Mouse (Mus musculus): Measurements from ENCODE around the gene Camp. TPM values are rescaled to one million over a fixed set of nuclear protein-coding genes. Genes with fewer than 3 reads are reported as not detected.
"Not testable (repeated sequence)": the region's sequence is repeated elsewhere in the genome, so short reads cannot be mapped to it uniquely, and the experiment has no call there.

Camp gene
- total and polyA plus RNA-seq, 3 experiments = 0.35 TPM; not detected in 2

GRCm38 (mm10) chr9:109807898-109808297 is 41.5 kb downstream of the Camp start:
- Histone ChIP-seq H3K36me3 (ENCODE audit: control insufficient read depth, insufficient read depth, low read length) (no peaks in the 10 kb centered on the region), H3K9ac (ENCODE audit: low read depth, low read length) (no peak overlapping the region), H3K79me2 (replicated peaks; ENCODE audit: control insufficient read depth, insufficient read depth, low read length) (no peaks in the 10 kb centered on the region), H3K4me3 (no peak overlapping the region), H3K27me3 (ENCODE audit: control insufficient read depth, insufficient read depth, low read length) (no peaks in the 10 kb centered on the region), H3K4me1 (ENCODE audit: control insufficient read depth, insufficient read depth, low read length) (no peaks in the 10 kb centered on the region), H3K27ac (no peak overlapping the region)
- intact Hi-C loops (cut with DNase I) = no loop called here
- TF ChIP-seq POLR2A (IDR thresholded peaks at IDR 0.05; ENCODE audit: insufficient read depth, low read depth, low read length) (no peak), EP300 (IDR thresholded peaks at IDR 0.05; ENCODE audit: insufficient read depth, low read depth, low read length) (no peak)
- WGBS = 32% methylated on average over 3 of the region's 3 CpGs
- no peak for DNase-seq

- WGBS = 77% methylated on average over 2 of the region's 2 CpGs
- intact Hi-C loops (cut with DNase I) = no loop called here
- Histone ChIP-seq H3K27me3 (ENCODE audit: control insufficient read depth, insufficient read depth, low read length) (no peaks in the 10 kb centered on the region), H3K27ac (no peak overlapping the region), H3K4me3 (no peak overlapping the region), H3K79me2 (replicated peaks; ENCODE audit: control insufficient read depth, insufficient read depth, low read length) (no peaks in the 10 kb centered on the region), H3K9ac (ENCODE audit: low read depth, low read length) (no peak overlapping the region), H3K36me3 (ENCODE audit: control insufficient read depth, insufficient read depth, low read length) (no peaks in the 10 kb centered on the region), H3K4me1 (ENCODE audit: control insufficient read depth, insufficient read depth, low read length) (no peaks in the 10 kb centered on the region)
- TF ChIP-seq EP300 (IDR thresholded peaks at IDR 0.05; ENCODE audit: insufficient read depth, low read depth, low read length) (no peak), POLR2A (IDR thresholded peaks at IDR 0.05; ENCODE audit: insufficient read depth, low read depth, low read length) (no peak)
- no peak for DNase-seq
These were observed 42.6 kb downstream of the Camp start for GRCm38 (mm10) chr9:109806695-109807293.

- DNase-seq = no peak
- Histone ChIP-seq H3K36me3 (ENCODE audit: control insufficient read depth, insufficient read depth, low read length) (no peaks in the 10 kb centered on the region), H3K27ac (no peak overlapping the region), H3K27me3 (ENCODE audit: control insufficient read depth, insufficient read depth, low read length) (no peaks in the 10 kb centered on the region), H3K4me3 (no peak overlapping the region), H3K79me2 (replicated peaks; ENCODE audit: control insufficient read depth, insufficient read depth, low read length) (no peaks in the 10 kb centered on the region), H3K4me1 (ENCODE audit: control insufficient read depth, insufficient read depth, low read length) (no peaks in the 10 kb centered on the region), H3K9ac (ENCODE audit: low read depth, low read length) (no peak overlapping the region)
- intact Hi-C loops (cut with DNase I) = no loop called here
- WGBS = 38% methylated on average over 1 of the region's 1 CpGs
- TF ChIP-seq CTCF (IDR thresholded peaks at IDR 0.05) = no peak
- TF ChIP-seq POLR2A (IDR thresholded peaks at IDR 0.05; ENCODE audit: insufficient read depth, low read depth, low read length) = no peak
- no peak for TF ChIP-seq EP300 (IDR thresholded peaks at IDR 0.05; ENCODE audit: insufficient read depth, low read depth, low read length)
These were observed 43.2 kb downstream of the Camp start for GRCm38 (mm10) chr9:109806260-109806659.

- WGBS = 77% methylated on average over 2 of the region's 2 CpGs
- H3K4me1 ChIP-seq (ENCODE audit: control insufficient read depth, insufficient read depth, low read length); H3K27ac ChIP-seq; intact Hi-C loops (cut with DNase I); H3K27me3 ChIP-seq (ENCODE audit: control insufficient read depth, insufficient read depth, low read length); DNase-seq; H3K9ac ChIP-seq (ENCODE audit: low read depth, low read length); H3K79me2 ChIP-seq (replicated peaks; ENCODE audit: control insufficient read depth, insufficient read depth, low read length); H3K4me3 ChIP-seq; H3K36me3 ChIP-seq (ENCODE audit: control insufficient read depth, insufficient read depth, low read length): not testable (repeated sequence)
These were observed 43.8 kb downstream of the Camp start for GRCm38 (mm10) chr9:109805596-109805995.

GRCm38 (mm10) chr9:109798051-109798450 is 51.4 kb downstream of the Camp start:
- no peak for DNase-seq
- no peaks in the 10 kb centered on the region for H3K36me3 ChIP-seq (ENCODE audit: control insufficient read depth, insufficient read depth, low read length)
- intact Hi-C loops (cut with DNase I) = no loop called here
- TF ChIP-seq POLR2A (IDR thresholded peaks at IDR 0.05; ENCODE audit: insufficient read depth, low read depth, low read length) (no peak), CTCF (IDR thresholded peaks at IDR 0.05) (peak; percentile 58), EP300 (IDR thresholded peaks at IDR 0.05; ENCODE audit: insufficient read depth, low read depth, low read length) (no peak)
- no peaks in the 10 kb centered on the region for H3K79me2 ChIP-seq (replicated peaks; ENCODE audit: control insufficient read depth, insufficient read depth, low read length)
- no peak overlapping the region for H3K4me3 ChIP-seq
- no peak overlapping the region for H3K27ac ChIP-seq
- H3K27me3 ChIP-seq (ENCODE audit: control insufficient read depth, insufficient read depth, low read length) = no peaks in the 10 kb centered on the region
- no peak overlapping the region for H3K9ac ChIP-seq (ENCODE audit: low read depth, low read length)
- 91% methylated on average over 1 of the region's 1 CpGs for WGBS
- H3K4me1 ChIP-seq (ENCODE audit: control insufficient read depth, insufficient read depth, low read length) = no peaks in the 10 kb centered on the region

Small RNA genes lying within 50 kb of the gene (microRNA-seq; reads per million reads assigned to microRNA genes)
- gene Mir7089 = 0 reads per million in 2 experiments

Other genes starting within 250 kb of the Camp start
- not detected for gene Fbxw24, start 223.6 kb downstream of the Camp start, total RNA-seq (2021)
- not detected in 2 replicates for gene Fbxw24, start 223.6 kb downstream of the Camp start, polyA plus RNA-seq (2012; rRNA removed)
- not detected for gene Fbxw25, start 185.0 kb downstream of the Camp start, total RNA-seq (2021)
- gene Fbxw25, start 185.0 kb downstream of the Camp start, polyA plus RNA-seq (2012; rRNA removed) = not detected in 2 replicates
- not detected for gene Fbxw18, start 146.9 kb downstream of the Camp start, total RNA-seq (2021)
- not detected in 2 replicates for gene Fbxw18, start 146.9 kb downstream of the Camp start, polyA plus RNA-seq (2012; rRNA removed)
- gene Fbxw26, start 103.5 kb downstream of the Camp start, total RNA-seq (2021) = not detected
- not detected in 2 replicates for gene Fbxw26, start 103.5 kb downstream of the Camp start, polyA plus RNA-seq (2012; rRNA removed)
- gene Fbxw27, start 58.9 kb downstream of the Camp start, total RNA-seq (2021) = not detected
- not detected in 2 replicates for gene Fbxw27, start 58.9 kb downstream of the Camp start, polyA plus RNA-seq (2012; rRNA removed)
- not detected for gene Spink8, start 37.3 kb downstream of the Camp start, total RNA-seq (2021)
- not detected in 2 replicates for gene Spink8, start 37.3 kb downstream of the Camp start, polyA plus RNA-seq (2012; rRNA removed)
- gene Nme6, start 16.9 kb downstream of the Camp start, total RNA-seq (2021) = 10 to 100 TPM; 20.1 to 20.6 TPM
- 31.0 and 43.0 TPM in 2 replicates for gene Nme6, start 16.9 kb downstream of the Camp start, polyA plus RNA-seq (2012; rRNA removed)
- gene Cdc25a, start 26.0 kb upstream of the Camp start, total RNA-seq (2021) = 1 to 10 TPM; 4.4 to 4.9 TPM
- 2.1 and 2.8 TPM in 2 replicates for gene Cdc25a, start 26.0 kb upstream of the Camp start, polyA plus RNA-seq (2012; rRNA removed)
- gene Map4, start 81.8 kb upstream of the Camp start, total RNA-seq (2021) = 100 to 1,000 TPM; 279 to 331 TPM
- 172 and 183 TPM in 2 replicates for gene Map4, start 81.8 kb upstream of the Camp start, polyA plus RNA-seq (2012; rRNA removed)